Mouse (Mus musculus) kidney, adult 2 months (tissue): ENCODE measurements at regions not wholly inside any gene's neighbourhood (a gene's known extent, or its start where the extent isn't known, plus 50 kb on each side); places are given as distances from the start of the nearest gene placed in this dataset.

Source experiments
- CTCF ChIP-seq: fragments of 200-500 bp; conservative IDR thresholded peaks from 2 replicates; pipeline ENCODE4 v1.5.1; 2011; ENCODE audit warnings: low read depth, mild to moderate bottlenecking, control low read depth, low read length, moderate library complexity, mixed read lengths; ENCODE audit not compliant: insufficient read depth, insufficient read length
- POLR2A ChIP-seq: fragments of 200-500 bp; IDR thresholded peaks from one replicate; pipeline ENCODE4 v1.6.1; 2011; ENCODE audit warnings: low read depth, low read length, control low read depth

GRCm38 (mm10) chr8:31444834-31445233 is 1983.7 kb upstream of the 5930422O12Rik start:
- TF ChIP-seq CTCF (no peak), POLR2A (no peak)
